Mouse (Mus musculus): Measurements from ENCODE around the gene Slc25a54.

Gene Slc25a54

GRCm38 (mm10) chr3:109080169-109080568 is at the start of gene Slc25a54:
Gene Slc25a54 (plus strand): TSS chr3:109080469.
- DNase-seq (ENCODE audit: low read depth, low spot score) = no peak

- no peak for DNase-seq (ENCODE audit: low read depth, low spot score)
Measured at GRCm38 (mm10) chr3:109030817-109031216, 49.5 kb upstream of the Slc25a54 start.

GRCm38 (mm10) chr3:109031626-109032025 is 48.6 kb upstream of the Slc25a54 start:
- DNase-seq (ENCODE audit: low read depth, low spot score) = no peak

GRCm38 (mm10) chr3:109032306-109032705 is 48.0 kb upstream of the Slc25a54 start:
- DNase-seq (ENCODE audit: low read depth, low spot score) = no peak

- DNase-seq (ENCODE audit: low read depth, low spot score) = no peak
Measured at GRCm38 (mm10) chr3:109034411-109034810, 45.9 kb upstream of the Slc25a54 start.

GRCm38 (mm10) chr3:109040908-109041307 is 39.4 kb upstream of the Slc25a54 start:
- no peak for DNase-seq (ENCODE audit: low read depth, low spot score)

GRCm38 (mm10) chr3:109043395-109043794 is 36.9 kb upstream of the Slc25a54 start:
- no peak for DNase-seq (ENCODE audit: low read depth, low spot score)

GRCm38 (mm10) chr3:109046428-109046827 is 33.8 kb upstream of the Slc25a54 start:
- DNase-seq (ENCODE audit: low read depth, low spot score) = no peak

GRCm38 (mm10) chr3:109047707-109048283 is 32.5 kb upstream of the Slc25a54 start:
- no peak for DNase-seq (ENCODE audit: low read depth, low spot score)

- no peak for DNase-seq (ENCODE audit: low read depth, low spot score)
Measured at GRCm38 (mm10) chr3:109051056-109051945, 29.0 kb upstream of the Slc25a54 start.

GRCm38 (mm10) chr3:109051946-109052331 is 28.3 kb upstream of the Slc25a54 start:
- DNase-seq (ENCODE audit: low read depth, low spot score) = no peak

- DNase-seq (ENCODE audit: low read depth, low spot score) = no peak
Measured at GRCm38 (mm10) chr3:109059903-109060302, 20.4 kb upstream of the Slc25a54 start.

GRCm38 (mm10) chr3:109062391-109062790 is 17.9 kb upstream of the Slc25a54 start:
- DNase-seq (ENCODE audit: low read depth, low spot score) = no peak

GRCm38 (mm10) chr3:109062989-109063388 is 17.3 kb upstream of the Slc25a54 start:
- peak; percentile 29 for DNase-seq (ENCODE audit: low read depth, low spot score)

- no peak for DNase-seq (ENCODE audit: low read depth, low spot score)
Measured at GRCm38 (mm10) chr3:109084418-109084817, 4.1 kb downstream of the Slc25a54 start.

GRCm38 (mm10) chr3:109088460-109088859 is 8.2 kb downstream of the Slc25a54 start:
- DNase-seq (ENCODE audit: low read depth, low spot score) = no peak

- no peak for DNase-seq (ENCODE audit: low read depth, low spot score)
Measured at GRCm38 (mm10) chr3:109104702-109105101, 24.4 kb downstream of the Slc25a54 start.

GRCm38 (mm10) chr3:109117136-109117535 is 36.9 kb downstream of the Slc25a54 start:
- no peak for DNase-seq (ENCODE audit: low read depth, low spot score)

GRCm38 (mm10) chr3:109119562-109119961 is 39.3 kb downstream of the Slc25a54 start:
- DNase-seq (ENCODE audit: low read depth, low spot score) = no peak

GRCm38 (mm10) chr3:109119973-109120372 is 39.7 kb downstream of the Slc25a54 start:
- no peak for DNase-seq (ENCODE audit: low read depth, low spot score)

GRCm38 (mm10) chr3:109122641-109123530 is 42.6 kb downstream of the Slc25a54 start, which contains the start of gene Slc25a24:
Gene Slc25a24 (plus strand): TSS chr3:109123149.
- no peak for DNase-seq (ENCODE audit: low read depth, low spot score)

- DNase-seq (ENCODE audit: low read depth, low spot score) = no peak
Measured at GRCm38 (mm10) chr3:109123531-109123981, 43.3 kb downstream of the Slc25a54 start.
